Mouse (Mus musculus) MEL (cell line): ENCODE measurements around the gene Rnasek. TPM values are rescaled to one million over a fixed set of nuclear protein-coding genes. Genes with fewer than 3 reads are reported as not detected.

Source experiments
- DNase-seq: peaks from one replicate; pipeline ENCODE4 v3.0.0; 2011; ENCODE audit warnings: low read depth, low spot score
- H3K27ac ChIP-seq: 2 replicates; pipeline ENCODE4 v1.5.1; 2012; ENCODE audit warnings: low read depth, mild to moderate bottlenecking, control low read depth, low read length, moderate library complexity; ENCODE audit not compliant: control insufficient read depth
- H3K27me3 ChIP-seq, 2 experiments: fragments of 150-350 bp in 1 of 2; sonication (generic) in 1 of 2; 2 replicates each; pipeline ENCODE4 v1.6.1; 2012; ENCODE audit warnings: low read length in 2 of 2, mild to moderate bottlenecking in 2 of 2, improper control_type of control experiment in 1 of 2, moderate library complexity in 1 of 2; ENCODE audit not compliant: insufficient read depth in 2 of 2, control insufficient read depth in 1 of 2
- H3K36me3 ChIP-seq, 2 experiments: 2 replicates each; pipeline ENCODE4 v1.6.1; 2012 to 2014; ENCODE audit warnings: low read length in 2 of 2, improper control_type of control experiment in 1 of 2, inconsistent platforms in 1 of 2, mild to moderate bottlenecking in 1 of 2; ENCODE audit not compliant: insufficient read depth in 2 of 2, control insufficient read depth in 1 of 2
- H3K4me1 ChIP-seq, 2 experiments: fragments of 150-350 bp in 1 of 2; sonication (generic) in 1 of 2; 2 replicates each; pipeline ENCODE4 v1.6.1; 2012; ENCODE audit warnings: low read length in 2 of 2, improper control_type of control experiment in 1 of 2, mild to moderate bottlenecking in 1 of 2; ENCODE audit not compliant: insufficient read depth in 2 of 2, control insufficient read depth in 1 of 2
- H3K4me3 ChIP-seq, 2 experiments: fragments of 150-350 bp in 1 of 2; sonication (generic) in 1 of 2; 2 replicates each; pipeline ENCODE4 v1.5.1; 2012; ENCODE audit warnings: low read depth in 2 of 2, low read length in 2 of 2, mild to moderate bottlenecking in 2 of 2, moderate library complexity in 2 of 2, control low read depth in 1 of 2, improper control_type of control experiment in 1 of 2; ENCODE audit not compliant: control insufficient read depth in 1 of 2, insufficient read depth in 1 of 2
- H3K79me2 ChIP-seq: 2 replicates; pipeline ENCODE4 v1.6.1; 2012; ENCODE audit warnings: mild to moderate bottlenecking, low read length, moderate library complexity; ENCODE audit not compliant: control insufficient read depth, poor library complexity, insufficient read depth
- H3K9ac ChIP-seq: 2 replicates; pipeline ENCODE4 v1.6.1; 2012; ENCODE audit warnings: low read depth, mild to moderate bottlenecking, control low read depth, low read length, moderate library complexity; ENCODE audit not compliant: control insufficient read depth, poor library complexity, severe bottlenecking
- H3K9me3 ChIP-seq: fragments of 150-350 bp; sonication (generic); replicated peaks from 2 replicates; pipeline ENCODE4 v1.6.1; 2012; ENCODE audit warnings: mild to moderate bottlenecking, low read length, improper control_type of control experiment, moderate library complexity; ENCODE audit not compliant: insufficient read depth
- CHD2 ChIP-seq: IDR thresholded peaks from 2 replicates; pipeline ENCODE4 v1.6.1; 2011; ENCODE audit warnings: low read length, improper control_type of control experiment
- ETS1 ChIP-seq: IDR thresholded peaks from 2 replicates; pipeline ENCODE4 v1.6.1; 2012; ENCODE audit warnings: low read depth, mild to moderate bottlenecking, inconsistent platforms, low read length, improper control_type of control experiment, moderate library complexity
- KAT2A ChIP-seq: conservative IDR thresholded peaks from 2 replicates; pipeline ENCODE4 v1.6.1; 2012; ENCODE audit warnings: low read depth, low read length, improper control_type of control experiment, inconsistent platforms
- MEF2A ChIP-seq: IDR thresholded peaks from 2 replicates; pipeline ENCODE4 v1.6.1; 2014; ENCODE audit warnings: low read depth, mild to moderate bottlenecking, inconsistent platforms, low read length, improper control_type of control experiment; ENCODE audit not compliant: poor library complexity, insufficient replicate concordance, severe bottlenecking; ENCODE audit errors: extremely low read depth
- MXI1 ChIP-seq: IDR thresholded peaks from 2 replicates; pipeline ENCODE4 v1.6.1; 2011; ENCODE audit warnings: mild to moderate bottlenecking, low read depth, low read length, improper control_type of control experiment
- POLR2AphosphoS2 ChIP-seq: IDR thresholded peaks from 2 replicates; pipeline ENCODE4 v1.6.1; 2011; ENCODE audit warnings: low read length, improper control_type of control experiment
- POLR2AphosphoS5 ChIP-seq: IDR thresholded peaks from 2 replicates; pipeline ENCODE4 v1.6.1; 2012; ENCODE audit warnings: low read depth, borderline replicate concordance, mild to moderate bottlenecking, inconsistent platforms, low read length, moderate library complexity, mixed read lengths
- RCOR1 ChIP-seq: IDR thresholded peaks from 2 replicates; pipeline ENCODE4 v1.6.1; 2012; ENCODE audit warnings: low read depth, mild to moderate bottlenecking, inconsistent platforms, low read length, improper control_type of control experiment
- SIN3A ChIP-seq: IDR thresholded peaks from 2 replicates; pipeline ENCODE4 v1.6.1; 2012; ENCODE audit warnings: low read length, improper control_type of control experiment, inconsistent platforms
- TAL1 ChIP-seq: IDR thresholded peaks from 2 replicates; pipeline ENCODE4 v1.6.1; 2012; ENCODE audit warnings: mild to moderate bottlenecking, inconsistent platforms, low read length, moderate library complexity, mixed read lengths
- ZMIZ1 ChIP-seq: IDR thresholded peaks from 2 replicates; pipeline ENCODE4 v1.6.1; 2012; ENCODE audit warnings: low read depth, mild to moderate bottlenecking, inconsistent platforms, low read length, improper control_type of control experiment, moderate library complexity
- polyA plus RNA-seq, 2 experiments: library from polyadenylated mRNA; stranded (reverse) in 1 of 2; unstranded in 1 of 2; fragments of >175 nt in 1 of 2; fragments of >200 nt in 1 of 2; gene quantifications; 2 replicates each; pipeline versions ENCODE4 v1.2.1 to v1.2.4; 2012; ENCODE audit warnings: low replicate concordance in 2 of 2, low read depth in 1 of 2; ENCODE audit not compliant: insufficient read length in 2 of 2, insufficient read depth in 1 of 2, missing spikeins in 1 of 2
- total RNA-seq: library from RNA; depleted of rRNA; stranded (reverse); fragments of 300-350 nt; gene quantifications from 2 replicates; pipeline ENCODE4 v1.2.3, GENCODE M21; 2012; rRNA removed

The Rnasek gene
- total and polyA plus RNA-seq, 3 experiments = 56.2 to 179 TPM; not detected in 1

GRCm38 (mm10) chr11:70191188-70191587, 48.5 kb downstream of the Rnasek start:
- H3K9ac ChIP-seq = no peak overlapping the region
- H3K9me3 ChIP-seq = no peaks in the 10 kb centered on the region
- no peak overlapping the region for H3K27ac ChIP-seq
- H3K27me3 ChIP-seq = peaks cover 0 to 3% of the 10 kb centered on the region in 2 experiments; a peak in 2 of 4 replicates
- DNase-seq = no peak
- H3K79me2 ChIP-seq = no peaks in the 10 kb centered on the region
- no peaks in the 10 kb centered on the region for H3K36me3 ChIP-seq
- H3K4me3 ChIP-seq = no peak overlapping the region
- TF ChIP-seq POLR2AphosphoS2 (no peak), SIN3A (no peak), KAT2A (no peak), ETS1 (no peak), POLR2AphosphoS5 (no peak), TAL1 (no peak), MXI1 (no peak), MEF2A (no peak)
- H3K4me1 ChIP-seq = no peaks in the 10 kb centered on the region

DNA sequence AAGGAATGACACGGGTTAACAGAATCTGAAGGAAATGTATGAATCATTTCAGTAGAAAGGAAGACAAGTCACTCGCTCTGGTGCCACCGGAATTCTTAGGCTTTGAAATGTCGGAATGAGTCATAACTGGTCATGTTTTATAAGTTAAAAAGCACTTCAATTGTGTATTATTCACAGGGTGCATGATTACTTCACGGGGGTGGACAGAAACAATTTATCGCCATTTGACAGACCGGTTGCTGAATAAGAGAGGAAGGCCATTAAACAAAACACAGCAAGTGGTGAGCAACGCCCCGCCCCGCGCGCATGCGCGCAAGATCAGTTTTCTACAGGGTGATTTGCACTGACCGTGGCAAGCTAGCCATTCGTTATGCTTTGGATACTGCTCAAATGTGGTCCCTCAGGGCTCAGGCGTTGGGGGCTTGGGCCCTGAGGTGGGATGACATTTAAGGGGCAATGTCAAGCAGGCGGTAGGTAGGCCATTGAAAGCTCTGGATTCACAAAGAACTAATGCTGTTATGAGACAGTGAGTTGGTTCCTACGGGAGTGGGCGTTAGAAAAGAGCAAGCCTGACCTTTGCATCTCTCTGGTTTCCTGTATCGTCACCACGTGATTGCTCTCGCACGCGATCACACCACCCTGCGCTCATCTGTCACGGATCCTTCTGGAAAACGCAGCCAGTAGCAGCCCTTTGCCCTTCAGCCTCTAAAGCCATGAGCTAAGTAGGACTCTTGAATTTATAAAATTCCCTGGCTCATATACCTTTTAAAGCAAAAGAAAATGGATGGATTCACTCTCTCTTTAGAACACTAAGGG, 50.1 kb downstream of the Rnasek start:
- Histone ChIP-seq H3K79me2 (no peaks in the 10 kb centered on the region), H3K36me3 (0 out of 4 replicates have a peak, but pooled peaks cover 0 to 2% of the 10 kb centered on the region in 2 experiments), H3K27ac (no peak overlapping the region), H3K9ac (no peak overlapping the region), H3K4me1 (no peaks in the 10 kb centered on the region), H3K27me3 (peaks cover 0 to 1% of the 10 kb centered on the region in 2 experiments; a peak in 2 of 4 replicates), H3K4me3 (no peak overlapping the region), H3K9me3 (no peaks in the 10 kb centered on the region)
- DNase-seq = no peak
- TF ChIP-seq ZMIZ1 = no peak
- no peak for TF ChIP-seq CHD2
- TF ChIP-seq POLR2AphosphoS2 = no peak
- TF ChIP-seq RCOR1 = no peak

Other genes with a start within 250 kb of the Rnasek start
- 105 and 132 TPM in 2 replicates for gene Gabarap, start 248.7 kb downstream of the Rnasek start, total RNA-seq
- gene Gabarap, start 248.7 kb downstream of the Rnasek start, polyA plus RNA-seq = 100 to 1,000 TPM in 1 of 2 experiments, not detected in 1; 241 TPM
- gene Phf23, start 244.1 kb downstream of the Rnasek start, total RNA-seq = 88.2 and 112 TPM in 2 replicates
- gene Phf23, start 244.1 kb downstream of the Rnasek start, polyA plus RNA-seq = 100 to 1,000 TPM in 1 of 2 experiments, not detected in 1; 108 TPM
- 40.1 and 41.9 TPM in 2 replicates for gene Dvl2, start 239.2 kb downstream of the Rnasek start, total RNA-seq
- gene Dvl2, start 239.2 kb downstream of the Rnasek start, polyA plus RNA-seq = 10 to 100 TPM in 1 of 2 experiments, not detected in 1; 38.5 TPM
- 123 and 140 TPM in 2 replicates for gene Acadvl, start 224.4 kb downstream of the Rnasek start, total RNA-seq
- gene Acadvl, start 224.4 kb downstream of the Rnasek start, polyA plus RNA-seq = 10 to 100 TPM in 1 of 2 experiments, not detected in 1; 92.5 TPM
- 6.5 and 7.9 TPM in 2 replicates for gene Dlg4, start 222.9 kb downstream of the Rnasek start, total RNA-seq
- 10 to 100 TPM in 1 of 2 experiments, not detected in 1; 24.7 TPM for gene Dlg4, start 222.9 kb downstream of the Rnasek start, polyA plus RNA-seq
- 0.13 TPM in 1 of 2 replicates, not detected in the other for gene Asgr1, start 185.8 kb downstream of the Rnasek start, total RNA-seq
- under 1 TPM in 1 of 2 experiments, not detected in 1; 0.31 TPM for gene Asgr1, start 185.8 kb downstream of the Rnasek start, polyA plus RNA-seq
- gene Asgr2, start 147.2 kb downstream of the Rnasek start, total RNA-seq = not detected in 2 replicates
- not detected for gene Asgr2, start 147.2 kb downstream of the Rnasek start, polyA plus RNA-seq
- gene Mgl2, start 109.5 kb downstream of the Rnasek start, total RNA-seq = 0.12 TPM in 1 of 2 replicates, not detected in the other
- gene Mgl2, start 109.5 kb downstream of the Rnasek start, polyA plus RNA-seq = under 1 TPM in 1 of 2 experiments, not detected in 1; 0.06 TPM
- gene Clec10a, start 83.6 kb downstream of the Rnasek start, total RNA-seq = 5.0 and 8.4 TPM in 2 replicates
- 10 to 100 TPM in 1 of 2 experiments, not detected in 1; 10.8 TPM for gene Clec10a, start 83.6 kb downstream of the Rnasek start, polyA plus RNA-seq
- gene Slc16a11, start 27.1 kb downstream of the Rnasek start, total RNA-seq = 0.31 and 0.33 TPM in 2 replicates
- 1 to 10 TPM in 1 of 2 experiments, not detected in 1; 1.2 TPM for gene Slc16a11, start 27.1 kb downstream of the Rnasek start, polyA plus RNA-seq
- gene Slc16a13, start 18.8 kb downstream of the Rnasek start, total RNA-seq = 3.1 and 4.2 TPM in 2 replicates
- 1 to 10 TPM in 1 of 2 experiments, not detected in 1; 7.9 TPM for gene Slc16a13, start 18.8 kb downstream of the Rnasek start, polyA plus RNA-seq
- gene Bcl6b, start 10.0 kb downstream of the Rnasek start, total RNA-seq = not detected in 2 replicates
- gene Bcl6b, start 10.0 kb downstream of the Rnasek start, polyA plus RNA-seq = not detected
- 60.4 and 61.8 TPM in 2 replicates for gene 0610010K14Rik, start 1.9 kb downstream of the Rnasek start, total RNA-seq
- 100 to 1,000 TPM in 1 of 2 experiments, not detected in 1; 189 TPM for gene 0610010K14Rik, start 1.9 kb downstream of the Rnasek start, polyA plus RNA-seq
- gene Gm21988, start within 50 bp of the Rnasek start, total RNA-seq = 2.3 and 3.7 TPM in 2 replicates
- gene Gm21988, start within 50 bp of the Rnasek start, polyA plus RNA-seq = 1 to 10 TPM in 1 of 2 experiments, not detected in 1; 4.1 TPM
- not detected in 2 replicates for gene Alox12, start 15.5 kb upstream of the Rnasek start, total RNA-seq
- under 1 TPM in 1 of 2 experiments, not detected in 1; 0.03 TPM for gene Alox12, start 15.5 kb upstream of the Rnasek start, polyA plus RNA-seq
- not detected in 2 replicates for gene Alox12e, start 82.8 kb upstream of the Rnasek start, total RNA-seq
- gene Alox12e, start 82.8 kb upstream of the Rnasek start, polyA plus RNA-seq = not detected
- not detected in 2 replicates for gene Alox15, start 112.2 kb upstream of the Rnasek start, total RNA-seq
- not detected for gene Alox15, start 112.2 kb upstream of the Rnasek start, polyA plus RNA-seq
- 46.4 and 50.6 TPM in 2 replicates for gene Pelp1, start 170.2 kb upstream of the Rnasek start, total RNA-seq
- gene Pelp1, start 170.2 kb upstream of the Rnasek start, polyA plus RNA-seq = 10 to 100 TPM in 1 of 2 experiments, not detected in 1; 70.1 TPM
- gene Arrb2, start 192.8 kb upstream of the Rnasek start, total RNA-seq = 200 and 241 TPM in 2 replicates
- gene Arrb2, start 192.8 kb upstream of the Rnasek start, polyA plus RNA-seq = 100 to 1,000 TPM in 1 of 2 experiments, not detected in 1; 272 TPM
- gene Med11, start 212.1 kb upstream of the Rnasek start, total RNA-seq = 43.0 and 43.3 TPM in 2 replicates
- 10 to 100 TPM in 1 of 2 experiments, not detected in 1; 40.0 TPM for gene Med11, start 212.1 kb upstream of the Rnasek start, polyA plus RNA-seq
- gene Zmynd15, start 219.6 kb upstream of the Rnasek start, total RNA-seq = not detected in 2 replicates
- under 1 TPM in 1 of 2 experiments, not detected in 1; 0.14 TPM for gene Zmynd15, start 219.6 kb upstream of the Rnasek start, polyA plus RNA-seq
- gene Cxcl16, start 220.1 kb upstream of the Rnasek start, total RNA-seq = not detected in 2 replicates
- gene Cxcl16, start 220.1 kb upstream of the Rnasek start, polyA plus RNA-seq = not detected